Mouse (Mus musculus): ENCODE results near the gene Rabggta. TPM values are rescaled to one million over a fixed set of nuclear protein-coding genes. Genes with fewer than 3 reads are reported as not detected.
"Not testable (repeated sequence)": the region's sequence is repeated elsewhere in the genome, so short reads cannot be mapped to it uniquely, and the experiment has no call there.

Rabggta gene
- polyA plus RNA-seq, 1 experiment from 2014 or later: 34.2 TPM

DNA sequence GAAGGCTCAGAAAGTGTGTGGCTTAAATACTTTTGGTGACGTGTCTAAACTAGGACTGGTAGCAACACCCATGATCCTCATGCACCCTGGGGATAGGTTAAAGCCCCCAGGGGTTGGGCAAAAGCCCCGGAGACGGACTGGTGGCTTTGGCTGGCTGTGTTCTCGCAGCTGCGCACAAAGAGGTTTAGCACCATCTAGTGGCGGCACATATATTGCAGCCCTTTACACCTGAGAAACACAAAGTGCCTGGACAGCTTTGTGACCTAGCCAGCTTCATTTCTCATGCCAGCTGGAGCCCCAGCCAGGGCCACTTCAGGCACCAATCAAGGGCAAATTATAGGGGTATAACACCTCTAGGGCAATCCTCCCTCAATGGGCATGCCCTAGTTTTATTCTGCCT lies 38.1 kb upstream of the Rabggta start:
- not testable (repeated sequence) for H3K9ac ChIP-seq (ENCODE audit: low read length); ATAC-seq (ENCODE audit: low read depth); H3K9me3 ChIP-seq (ENCODE audit: control insufficient read depth, low read length); H3K36me3 ChIP-seq (ENCODE audit: control insufficient read depth, insufficient read depth, low read length); H3K27ac ChIP-seq (ENCODE audit: low read length)
- WGBS: 0% methylated on average over 6 of the region's 6 CpGs
- Histone ChIP-seq H3K27me3 (ENCODE audit: control insufficient read depth, insufficient read depth, low read depth, low read length) (peaks cover 11% of the 10 kb centered on the region), H3K4me1 (replicated peaks; ENCODE audit: control insufficient read depth, insufficient read depth, low read length) (peaks cover 14% of the 10 kb centered on the region), H3K4me3 (ENCODE audit: low read length) (peak overlapping the region; percentile 29), H3K4me2 (ENCODE audit: low read depth, low read length) (peak overlapping the region; percentile 55)

DNA sequence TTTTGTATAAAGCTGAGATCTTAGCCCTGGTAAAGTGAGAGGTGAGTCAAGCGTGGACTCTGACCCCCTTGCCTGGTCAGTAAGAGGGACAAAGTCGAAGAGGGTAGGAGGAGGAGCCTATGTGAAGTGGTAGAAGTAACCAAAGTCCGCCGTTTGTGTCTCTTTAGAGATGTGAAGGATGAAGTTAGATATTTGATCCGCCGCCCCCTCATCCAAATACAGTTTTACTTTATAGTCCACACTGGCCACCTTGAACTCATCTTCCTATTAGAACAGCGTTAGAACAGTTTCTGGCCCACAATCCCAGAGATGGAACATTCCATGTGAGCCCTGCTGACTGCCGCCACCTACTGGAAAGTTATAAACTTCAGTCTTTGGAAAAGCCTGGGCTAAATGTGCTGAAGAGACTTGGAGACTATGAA lies 36.3 kb upstream of the Rabggta start, which contains the start of gene Cideb:
Gene Cideb, minus strand, starts transcription at position 96 of the 422 bp plus-strand sequence.
- Histone ChIP-seq H3K27me3 (ENCODE audit: control insufficient read depth, insufficient read depth, low read depth, low read length) (peaks cover 8% of the 10 kb centered on the region), H3K9me3 (ENCODE audit: control insufficient read depth, low read length) (no peaks in the 10 kb centered on the region), H3K4me2 (ENCODE audit: low read depth, low read length) (peak within 1 kb of the TSS; percentile 39; the same call in 1 of the 2 replicates), H3K4me3 (ENCODE audit: low read length) (peak within 1 kb of the TSS; percentile 10; the same call in 1 of the 2 replicates), H3K4me1 (replicated peaks; ENCODE audit: control insufficient read depth, insufficient read depth, low read length) (peaks cover 13% of the 10 kb centered on the region), H3K36me3 (ENCODE audit: control insufficient read depth, insufficient read depth, low read length) (peaks cover 23% of the 10 kb centered on the region), H3K27ac (ENCODE audit: low read length) (no peak within 1 kb of the TSS), H3K9ac (ENCODE audit: low read length) (peak within 1 kb of the TSS; percentile 1; the same call in 1 of the 2 replicates)
- 10% methylated on average over 8 of the region's 8 CpGs for WGBS
- 0 out of 2 replicates have a peak, but pooled peaks have one; percentile 13 for ATAC-seq (ENCODE audit: low read depth)

DNA sequence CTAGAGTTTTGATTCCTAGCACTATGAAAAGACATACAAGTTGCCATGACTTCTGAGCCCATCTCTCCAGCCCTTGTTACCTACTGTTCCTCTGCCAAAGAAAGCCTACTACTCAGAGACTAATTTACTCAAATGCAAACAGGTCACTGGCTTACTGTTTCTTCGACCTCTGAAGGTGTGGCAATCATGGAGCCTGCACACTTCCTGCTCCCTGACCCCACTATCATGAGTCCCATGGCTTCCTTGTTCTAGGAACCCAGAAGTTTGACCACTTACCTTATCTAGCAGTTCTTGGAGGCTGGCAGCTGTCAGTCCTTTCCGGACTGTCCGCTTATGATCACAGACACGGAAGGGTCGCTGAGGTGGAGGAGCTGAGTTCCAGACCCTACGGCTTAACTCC lies 35.5 kb upstream of the Rabggta start:
- Histone ChIP-seq H3K27ac (ENCODE audit: low read length) (no peak overlapping the region), H3K4me2 (ENCODE audit: low read depth, low read length) (no peak overlapping the region), H3K36me3 (ENCODE audit: control insufficient read depth, insufficient read depth, low read length) (peaks cover 31% of the 10 kb centered on the region), H3K27me3 (ENCODE audit: control insufficient read depth, insufficient read depth, low read depth, low read length) (peaks cover 8% of the 10 kb centered on the region), H3K4me3 (ENCODE audit: low read length) (no peak overlapping the region), H3K9ac (ENCODE audit: low read length) (no peak overlapping the region), H3K4me1 (replicated peaks; ENCODE audit: control insufficient read depth, insufficient read depth, low read length) (peaks cover 7% of the 10 kb centered on the region; the same call in 1 of the 2 replicates), H3K9me3 (ENCODE audit: control insufficient read depth, low read length) (no peaks in the 10 kb centered on the region)
- WGBS: 49% methylated on average over 6 of the region's 6 CpGs
- no peak for ATAC-seq (ENCODE audit: low read depth)

DNA sequence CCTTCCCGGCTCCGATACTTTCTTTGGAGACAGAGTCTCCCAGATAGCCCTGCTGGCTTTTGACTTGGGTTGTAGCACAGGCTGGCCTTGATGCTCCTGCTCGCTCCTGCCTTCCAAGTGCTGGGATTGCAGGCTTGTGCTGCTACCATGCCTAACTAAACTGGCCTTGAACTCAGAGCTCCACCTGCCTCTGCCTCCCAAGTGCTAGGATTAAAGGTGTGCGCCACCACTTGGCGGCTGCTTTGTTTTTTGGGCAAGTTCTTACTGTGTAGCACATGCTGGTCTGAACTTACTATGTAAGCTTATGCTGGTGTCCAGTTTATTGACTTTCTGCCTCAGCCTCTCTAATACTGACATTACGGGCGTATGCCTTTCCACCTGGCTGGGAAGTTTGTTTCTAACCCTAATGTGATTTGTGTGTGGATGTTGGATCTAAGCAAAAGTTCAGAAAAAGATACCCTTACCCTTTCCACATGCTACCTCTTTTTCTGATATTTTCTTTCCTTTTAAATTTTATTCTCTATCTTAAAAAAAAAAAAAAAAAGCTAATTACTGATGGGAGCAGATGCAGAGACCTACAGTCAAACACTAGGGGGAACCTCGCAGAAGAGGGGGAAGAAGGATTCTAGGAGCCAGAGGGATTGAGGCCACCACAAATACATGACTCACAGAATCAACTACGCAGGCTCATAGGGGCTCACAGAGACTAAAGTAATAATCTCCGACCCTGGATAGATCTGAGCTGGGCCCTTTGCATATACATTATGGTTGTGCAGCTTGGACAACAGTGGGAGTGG lies 25.2 kb upstream of the Rabggta start:
- Histone ChIP-seq H3K27me3 (ENCODE audit: control insufficient read depth, insufficient read depth, low read depth, low read length) (no peaks in the 10 kb centered on the region), H3K27ac (ENCODE audit: low read length) (no peak overlapping the region), H3K9ac (ENCODE audit: low read length) (0 out of 2 replicates have a peak overlapping the region, but pooled peaks have one; percentile 8), H3K4me2 (ENCODE audit: low read depth, low read length) (peak overlapping the region; percentile 89), H3K9me3 (ENCODE audit: control insufficient read depth, low read length) (no peaks in the 10 kb centered on the region), H3K4me3 (ENCODE audit: low read length) (no peak overlapping the region), H3K4me1 (replicated peaks; ENCODE audit: control insufficient read depth, insufficient read depth, low read length) (peaks cover 24% of the 10 kb centered on the region), H3K36me3 (ENCODE audit: control insufficient read depth, insufficient read depth, low read length) (peaks cover 27% of the 10 kb centered on the region)
- ATAC-seq (ENCODE audit: low read depth): no peak
- WGBS: 86% methylated on average over 10 of the region's 10 CpGs

DNA sequence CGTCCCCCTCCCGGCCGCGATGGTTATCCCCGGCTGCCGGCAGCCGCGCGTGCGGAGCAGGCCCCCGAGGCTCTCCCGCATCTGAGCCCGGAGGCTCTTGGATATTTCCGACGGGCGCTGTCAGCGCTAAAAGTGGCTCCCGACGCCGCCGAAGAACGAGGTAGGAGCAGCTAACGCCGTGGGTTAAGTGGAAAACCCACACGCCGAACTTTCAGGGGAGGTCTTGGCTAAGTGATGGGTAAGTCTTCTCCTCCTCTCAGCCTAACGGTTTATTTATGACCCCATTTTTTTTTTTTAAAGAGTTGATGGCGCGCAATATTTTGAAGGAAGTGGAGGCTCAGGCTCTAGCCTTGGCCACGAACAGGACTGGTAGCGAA lies 23.8 kb upstream of the Rabggta start:
- Histone ChIP-seq H3K4me1 (replicated peaks; ENCODE audit: control insufficient read depth, insufficient read depth, low read length) (peaks cover 24% of the 10 kb centered on the region), H3K27ac (ENCODE audit: low read length) (no peak overlapping the region), H3K27me3 (ENCODE audit: control insufficient read depth, insufficient read depth, low read depth, low read length) (no peaks in the 10 kb centered on the region), H3K36me3 (ENCODE audit: control insufficient read depth, insufficient read depth, low read length) (peaks cover 16% of the 10 kb centered on the region), H3K4me3 (ENCODE audit: low read length) (peak overlapping the region; percentile 94), H3K9me3 (ENCODE audit: control insufficient read depth, low read length) (no peaks in the 10 kb centered on the region), H3K4me2 (ENCODE audit: low read depth, low read length) (peak overlapping the region; percentile 89), H3K9ac (ENCODE audit: low read length) (peak overlapping the region; percentile 90)
- no peak; the same call in 1 of the 2 replicates for ATAC-seq (ENCODE audit: low read depth)
- WGBS: under 1% methylated on average over 31 of the region's 31 CpGs

DNA sequence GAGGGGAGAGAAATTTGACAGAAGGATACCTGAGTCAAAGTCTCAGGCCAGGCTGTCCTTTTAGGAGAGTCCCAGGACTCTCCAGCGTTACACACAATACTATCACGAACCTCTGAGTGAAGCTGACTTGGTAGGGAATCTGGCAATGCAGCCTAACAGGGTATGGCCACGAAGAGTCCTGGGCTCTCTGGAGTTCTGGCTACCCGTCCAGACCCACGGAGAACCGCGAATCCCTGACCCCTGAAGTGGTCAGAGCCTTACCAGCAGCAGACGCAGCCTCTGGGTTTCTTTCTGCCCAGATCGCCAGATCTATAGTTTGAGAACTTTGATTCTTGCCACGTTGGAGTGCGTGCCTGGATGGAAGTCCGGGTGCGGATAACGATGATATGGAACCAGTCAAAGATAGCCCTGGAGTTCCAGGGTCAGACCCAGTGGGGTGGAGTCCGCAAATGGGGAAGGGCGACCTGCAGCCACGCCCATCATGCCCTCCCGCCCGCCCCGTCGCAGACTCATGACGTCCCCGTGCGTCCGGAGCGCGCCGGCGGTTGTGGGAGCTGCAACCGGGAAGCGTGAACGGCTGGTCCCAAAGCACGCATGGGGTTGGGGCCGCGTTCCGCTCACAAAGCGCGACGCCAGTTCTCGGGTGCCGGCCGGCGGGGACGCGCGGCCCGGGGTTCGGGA lies 23.3 kb upstream of the Rabggta start, which contains the start of the genes Dhrs1 and Nop9:
Gene Dhrs1, minus strand, starts transcription at position 511 of the 681 bp plus-strand sequence.
Gene Nop9, plus strand, starts transcription at position 514 of the 681 bp plus-strand sequence.
- peak; percentile 91 for ATAC-seq (ENCODE audit: low read depth)
- H3K36me3 ChIP-seq (ENCODE audit: control insufficient read depth, insufficient read depth, low read length): peaks cover 12% of the 10 kb centered on the region
- H3K9me3 ChIP-seq (ENCODE audit: control insufficient read depth, low read length): no peaks in the 10 kb centered on the region
- peak within 1 kb of the TSS; percentile 89 for H3K4me2 ChIP-seq (ENCODE audit: low read depth, low read length)
- H3K27ac ChIP-seq (ENCODE audit: low read length): no peak within 1 kb of the TSS
- WGBS: under 1% methylated on average over 48 of the region's 48 CpGs
- H3K9ac ChIP-seq (ENCODE audit: low read length): peak within 1 kb of the TSS; percentile 90
- H3K27me3 ChIP-seq (ENCODE audit: control insufficient read depth, insufficient read depth, low read depth, low read length): no peaks in the 10 kb centered on the region
- peak within 1 kb of the TSS; percentile 94 for H3K4me3 ChIP-seq (ENCODE audit: low read length)
- peaks cover 24% of the 10 kb centered on the region for H3K4me1 ChIP-seq (replicated peaks; ENCODE audit: control insufficient read depth, insufficient read depth, low read length)

DNA sequence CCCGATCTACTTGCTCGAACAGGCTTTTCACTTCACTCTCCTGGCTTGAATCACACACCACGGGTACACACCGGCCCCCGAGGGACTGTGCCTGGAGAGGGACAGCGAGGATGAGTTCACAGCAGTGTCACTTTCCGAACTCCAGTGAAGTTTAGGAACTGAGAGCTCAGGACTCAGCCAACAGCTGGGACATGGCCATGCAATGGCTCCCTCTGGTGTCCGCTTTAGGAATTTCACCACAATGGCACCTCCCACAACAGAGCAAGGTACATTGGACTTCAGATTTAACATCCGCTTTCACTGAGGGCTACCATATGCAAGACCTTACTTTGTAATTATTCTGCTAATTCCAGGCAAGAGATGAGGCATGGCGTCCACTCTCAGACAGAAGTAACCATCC lies 21.6 kb upstream of the Rabggta start:
- H3K27ac ChIP-seq (ENCODE audit: low read length): no peak overlapping the region
- peaks cover 8% of the 10 kb centered on the region for H3K36me3 ChIP-seq (ENCODE audit: control insufficient read depth, insufficient read depth, low read length)
- peak; percentile 76 for ATAC-seq (ENCODE audit: low read depth)
- H3K27me3 ChIP-seq (ENCODE audit: control insufficient read depth, insufficient read depth, low read depth, low read length): no peaks in the 10 kb centered on the region
- no peaks in the 10 kb centered on the region for H3K9me3 ChIP-seq (ENCODE audit: control insufficient read depth, low read length)
- peak overlapping the region; percentile 49 for H3K4me2 ChIP-seq (ENCODE audit: low read depth, low read length)
- peaks cover 24% of the 10 kb centered on the region for H3K4me1 ChIP-seq (replicated peaks; ENCODE audit: control insufficient read depth, insufficient read depth, low read length)
- peak overlapping the region; percentile 18; the same call in 1 of the 2 replicates for H3K4me3 ChIP-seq (ENCODE audit: low read length)
- peak overlapping the region; percentile 59 for H3K9ac ChIP-seq (ENCODE audit: low read length)
- WGBS: 18% methylated on average over 10 of the region's 10 CpGs

DNA sequence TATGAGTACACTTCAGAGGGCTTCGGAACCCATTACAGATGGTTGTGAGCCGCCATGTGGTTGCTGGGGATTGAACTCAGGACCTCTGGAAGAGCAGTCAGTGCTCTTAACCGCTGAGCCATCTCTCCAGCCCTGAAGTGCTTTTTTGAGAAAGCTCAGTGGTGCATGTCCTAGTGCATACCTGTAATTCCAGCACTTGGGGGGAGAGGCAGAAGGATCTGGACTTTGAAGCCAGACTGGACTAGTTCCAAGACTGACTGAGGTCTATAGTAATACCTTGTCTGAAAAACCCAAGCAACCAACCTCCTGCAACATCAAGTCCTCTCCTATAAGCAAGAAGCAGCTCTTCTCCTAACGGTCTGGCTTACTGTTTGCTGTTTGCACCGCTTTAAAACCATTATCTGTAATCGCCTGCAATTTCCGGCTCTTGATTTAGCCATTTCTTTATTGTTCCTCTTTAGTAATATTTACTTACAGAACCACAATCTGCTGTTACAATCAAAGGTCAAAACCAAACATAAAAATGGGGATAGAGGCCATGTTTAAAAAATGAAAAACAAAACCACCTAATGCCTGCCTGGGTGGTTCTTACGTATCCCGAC lies 15.1 kb upstream of the Rabggta start:
- no peak overlapping the region for H3K27ac ChIP-seq (ENCODE audit: low read length)
- H3K4me1 ChIP-seq (replicated peaks; ENCODE audit: control insufficient read depth, insufficient read depth, low read length): no peaks in the 10 kb centered on the region
- H3K9ac ChIP-seq (ENCODE audit: low read length): no peak overlapping the region
- H3K4me2 ChIP-seq (ENCODE audit: low read depth, low read length): no peak overlapping the region
- 83% methylated on average over 9 of the region's 9 CpGs for WGBS
- H3K36me3 ChIP-seq (ENCODE audit: control insufficient read depth, insufficient read depth, low read length): peaks cover 11% of the 10 kb centered on the region
- H3K4me3 ChIP-seq (ENCODE audit: low read length): no peak overlapping the region
- H3K27me3 ChIP-seq (ENCODE audit: control insufficient read depth, insufficient read depth, low read depth, low read length): no peaks in the 10 kb centered on the region
- no peak for ATAC-seq (ENCODE audit: low read depth)
- no peaks in the 10 kb centered on the region for H3K9me3 ChIP-seq (ENCODE audit: control insufficient read depth, low read length)

DNA sequence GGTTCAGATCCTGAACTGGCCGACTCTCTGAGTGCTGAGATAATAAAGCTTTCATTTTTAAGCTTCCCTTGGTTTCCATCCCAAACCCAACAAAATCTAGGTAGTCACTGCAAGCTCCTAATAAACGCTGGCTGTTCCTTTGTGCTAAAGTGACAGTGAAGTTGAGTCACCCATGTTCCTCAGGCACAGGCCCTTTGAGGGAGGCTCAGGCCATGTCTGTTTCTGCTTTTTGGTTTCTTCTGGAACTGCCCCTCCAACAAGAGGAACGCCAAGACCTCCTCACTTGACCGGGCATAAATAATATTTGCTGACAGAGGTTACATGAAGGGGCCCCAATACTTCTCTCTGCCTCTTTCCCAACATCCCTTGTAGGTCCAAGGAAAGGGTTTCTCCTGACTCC lies 13.7 kb upstream of the Rabggta start:
- ATAC-seq (ENCODE audit: low read depth): no peak
- H3K36me3 ChIP-seq (ENCODE audit: control insufficient read depth, insufficient read depth, low read length): peaks cover 9% of the 10 kb centered on the region; the same call in 1 of the 2 replicates
- H3K9ac ChIP-seq (ENCODE audit: low read length): no peak overlapping the region
- no peaks in the 10 kb centered on the region for H3K27me3 ChIP-seq (ENCODE audit: control insufficient read depth, insufficient read depth, low read depth, low read length)
- H3K4me1 ChIP-seq (replicated peaks; ENCODE audit: control insufficient read depth, insufficient read depth, low read length): no peaks in the 10 kb centered on the region
- no peak overlapping the region for H3K27ac ChIP-seq (ENCODE audit: low read length)
- WGBS: 67% methylated on average over 4 of the region's 4 CpGs
- H3K9me3 ChIP-seq (ENCODE audit: control insufficient read depth, low read length): no peaks in the 10 kb centered on the region
- no peak overlapping the region for H3K4me3 ChIP-seq (ENCODE audit: low read length)
- no peak overlapping the region for H3K4me2 ChIP-seq (ENCODE audit: low read depth, low read length)

Measured in lung, embryonic 16.5 days (tissue).